Mouse (Mus musculus): ENCODE results near the gene Ndufc2. TPM values are rescaled to one million over a fixed set of nuclear protein-coding genes. Genes with fewer than 3 reads are reported as not detected.

Gene Ndufc2
- total RNA-seq, 2 experiments from 2014 or later = 314 to 350 TPM

Other genes starting within 250 kb of the Ndufc2 start
- gene Usp35, start 68.0 kb upstream of the Ndufc2 start, total RNA-seq (2021) = 1 to 10 TPM; 8.5 to 8.6 TPM
- 1 to 10 TPM; 2.2 to 3.3 TPM for gene Kctd21, start 67.7 kb upstream of the Ndufc2 start, total RNA-seq (2021)
- gene Alg8, start 28.4 kb upstream of the Ndufc2 start, total RNA-seq (2021) = 10 to 100 TPM; 19.3 to 20.3 TPM
- 10 to 100 TPM; 36.9 to 51.7 TPM for gene Thrsp, start 17.7 kb downstream of the Ndufc2 start, total RNA-seq (2021)
- gene Kctd14, start 51.3 kb downstream of the Ndufc2 start, total RNA-seq (2021) = 1 to 10 TPM; 3.6 to 4.5 TPM
- 10 to 100 TPM; 64.5 to 68.4 TPM for gene Ints4, start 81.0 kb downstream of the Ndufc2 start, total RNA-seq (2021)
- gene Aamdc, start 179.5 kb downstream of the Ndufc2 start, total RNA-seq (2021) = 10 to 100 TPM; 29.9 to 33.4 TPM
- gene Rsf1, start 179.9 kb downstream of the Ndufc2 start, total RNA-seq (2021) = 10 to 100 TPM; 35.4 to 40.4 TPM

All from adrenal gland, postnatal 4 days (tissue).